Mouse (Mus musculus): ENCODE measurements around the gene Edem3.

GRCm38 (mm10) chr1:151835261-151835660, 80.1 kb downstream of the Edem3 start:
- TF ChIP-seq CTCF (IDR thresholded peaks at IDR 0.05; ENCODE audit: control insufficient read depth, insufficient read depth, low read length) (no peak), POLR2A (IDR thresholded peaks at IDR 0.05; ENCODE audit: borderline replicate concordance, control insufficient read depth, low read depth, low read length) (no peak)
